Mouse (Mus musculus) layer of hippocampus, postnatal 10 days (tissue): ENCODE results near the gene Ddx24. TPM values are rescaled to one million over a fixed set of nuclear protein-coding genes. Genes with fewer than 3 reads are reported as not detected.
"Not testable (repeated sequence)": the region's sequence is repeated elsewhere in the genome, so short reads cannot be mapped to it uniquely, and the experiment has no call there.

Experiments used
- DNase-seq, 2 experiments: peaks; one replicate each; pipeline ENCODE4 v3.0.0; 2021; ENCODE audit warnings: low spot score in 2 of 2
- long read RNA-seq: library from polyadenylated mRNA; stranded (forward); transcript quantifications from one replicate; pipeline ENCODE4 v2.0.0, GENCODE M21; 2023
- total RNA-seq, 2 experiments: library from RNA; stranded (reverse); gene quantifications; 2 replicates each; pipeline ENCODE4 v1.2.3; 2021

Ddx24 gene
- 100 to 1,000 TPM; 163 to 172 TPM for total RNA-seq
- long read RNA-seq, full-length matches to known transcripts = 117 of 158 reads
- long read RNA-seq, partial matches to known transcripts = 31 of 158 reads
- long read RNA-seq, other reads (novel, unspliced or antisense) = 10 of 158 reads

- peak; percentile 96 to 97 for DNase-seq
Measured at GRCm38 (mm10) chr12:103425729-103426470, at the start of gene Ddx24. TSS of gene Ddx24 (minus strand) at chr12:103425830.

- DNase-seq = no peak
Measured at GRCm38 (mm10) chr12:103474481-103474880, 48.9 kb upstream of the Ddx24 start.

GRCm38 (mm10) chr12:103457140-103457539, 31.5 kb upstream of the Ddx24 start, which contains the start of gene Ifi27l2b:
TSS of gene Ifi27l2b (minus strand) at chr12:103457223.
- no peak for DNase-seq

GRCm38 (mm10) chr12:103456727-103457126, 31.1 kb upstream of the Ddx24 start:
- DNase-seq = not testable (repeated sequence)

- DNase-seq = no peak
Measured at GRCm38 (mm10) chr12:103453361-103453760, 27.7 kb upstream of the Ddx24 start.

- no peak for DNase-seq
Measured at GRCm38 (mm10) chr12:103445060-103445459, 19.4 kb upstream of the Ddx24 start.

GRCm38 (mm10) chr12:103444261-103444660, 18.6 kb upstream of the Ddx24 start:
- DNase-seq = not testable (repeated sequence)

- no peak for DNase-seq
Measured at GRCm38 (mm10) chr12:103443524-103443923, 17.9 kb upstream of the Ddx24 start, which contains the start of gene Ifi27l2a. TSS of gene Ifi27l2a (minus strand) at chr12:103443680.

GRCm38 (mm10) chr12:103437601-103438000, 12.0 kb upstream of the Ddx24 start:
- no peak for DNase-seq

- DNase-seq = no peak
Measured at GRCm38 (mm10) chr12:103434861-103435260, 9.2 kb upstream of the Ddx24 start.

GRCm38 (mm10) chr12:103433986-103434731, 8.5 kb upstream of the Ddx24 start, which contains the start of gene Ifi27:
TSS of gene Ifi27 (plus strand) at chr12:103434211.
- DNase-seq = no peak

GRCm38 (mm10) chr12:103433430-103433829, 7.8 kb upstream of the Ddx24 start:
- no peak for DNase-seq

GRCm38 (mm10) chr12:103426710-103427109, 1.1 kb upstream of the Ddx24 start:
- no peak for DNase-seq

GRCm38 (mm10) chr12:103425016-103425728, 458 bp downstream of the Ddx24 start:
- DNase-seq = no peak

- DNase-seq = peak in 1 of 2 experiments; percentile 22
Measured at GRCm38 (mm10) chr12:103408144-103408543, 17.5 kb downstream of the Ddx24 start.

- DNase-seq = no peak
Measured at GRCm38 (mm10) chr12:103407720-103408119, 17.9 kb downstream of the Ddx24 start, which contains the start of gene 9330161L09Rik. TSS of gene 9330161L09Rik (minus strand) at chr12:103407820.

GRCm38 (mm10) chr12:103404131-103404530, 21.5 kb downstream of the Ddx24 start:
- no peak for DNase-seq

- DNase-seq = no peak
Measured at GRCm38 (mm10) chr12:103396751-103397150, 28.9 kb downstream of the Ddx24 start.

GRCm38 (mm10) chr12:103395486-103396275, 29.9 kb downstream of the Ddx24 start:
- DNase-seq = no peak

- no peak for DNase-seq
Measured at GRCm38 (mm10) chr12:103393528-103393927, 32.1 kb downstream of the Ddx24 start.
